Mouse (Mus musculus) thymus, postnatal 10 days (tissue): Measurements from ENCODE around the gene Lpp.

ENCODE experiments used
- DNase-seq, 2 experiments: peaks; one replicate each; pipeline ENCODE4 v3.0.0; 2021; ENCODE audit warnings: low spot score in 2 of 2

The Lpp gene

DNA sequence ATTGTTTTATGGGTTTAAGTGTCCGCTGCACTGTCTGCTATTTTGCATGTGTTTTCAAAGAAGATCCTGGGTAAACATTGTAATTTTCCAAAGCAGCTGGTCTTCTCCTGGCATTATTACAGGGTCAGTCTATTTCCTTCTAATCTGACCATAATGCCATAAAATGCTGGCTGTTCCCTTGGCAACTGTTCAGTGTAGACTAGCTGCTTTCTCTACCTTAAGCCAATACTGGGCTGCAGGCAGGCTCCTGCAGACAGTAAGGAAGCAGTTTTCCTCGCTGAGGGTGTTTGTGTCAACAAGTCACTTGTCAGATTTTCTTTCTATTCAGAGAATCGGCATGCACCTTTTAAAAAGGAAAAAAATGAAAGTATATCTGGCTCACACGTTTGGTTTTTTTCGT lies 537.3 kb downstream of the Lpp start:
- no peak for DNase-seq

DNA sequence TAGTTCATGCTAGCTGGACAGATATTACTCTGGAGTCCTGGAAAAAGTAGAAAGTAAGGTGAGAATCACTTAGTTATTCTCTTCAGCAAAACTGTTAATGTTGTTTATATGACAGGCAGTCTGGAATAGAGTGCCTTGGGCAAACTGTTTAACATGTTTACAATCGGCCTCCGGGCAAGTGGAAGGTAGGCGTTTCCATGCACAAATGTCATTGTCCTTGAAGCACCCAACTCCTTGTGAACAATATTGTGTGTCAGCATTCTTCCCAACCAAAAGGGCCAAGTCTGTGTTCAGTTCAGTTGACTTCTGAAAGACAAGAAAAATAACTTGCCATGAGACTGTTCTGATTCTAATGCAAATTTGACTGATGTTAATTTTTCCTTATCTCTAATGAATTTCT lies 539.5 kb downstream of the Lpp start:
- DNase-seq = no peak

DNA sequence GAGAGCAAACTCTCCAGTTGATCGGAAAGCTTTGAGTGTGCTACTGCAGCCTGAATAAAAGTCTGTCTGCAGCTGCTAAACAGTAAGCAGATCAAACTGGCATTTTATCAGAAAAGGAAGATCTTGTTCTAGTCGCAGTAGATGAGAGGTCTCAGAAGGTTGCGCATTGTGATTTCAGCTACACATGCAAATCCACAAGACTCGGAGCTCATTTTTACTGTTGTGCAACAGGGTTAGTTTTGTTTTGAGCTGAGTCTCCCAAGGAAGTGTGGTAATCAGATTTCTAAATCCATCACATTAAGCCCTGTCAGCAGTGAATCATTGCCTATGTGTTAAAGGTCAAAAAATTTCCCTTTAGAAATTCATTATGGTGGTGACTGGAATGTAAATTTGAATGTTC lies 540.4 kb downstream of the Lpp start:
- no peak for DNase-seq

DNA sequence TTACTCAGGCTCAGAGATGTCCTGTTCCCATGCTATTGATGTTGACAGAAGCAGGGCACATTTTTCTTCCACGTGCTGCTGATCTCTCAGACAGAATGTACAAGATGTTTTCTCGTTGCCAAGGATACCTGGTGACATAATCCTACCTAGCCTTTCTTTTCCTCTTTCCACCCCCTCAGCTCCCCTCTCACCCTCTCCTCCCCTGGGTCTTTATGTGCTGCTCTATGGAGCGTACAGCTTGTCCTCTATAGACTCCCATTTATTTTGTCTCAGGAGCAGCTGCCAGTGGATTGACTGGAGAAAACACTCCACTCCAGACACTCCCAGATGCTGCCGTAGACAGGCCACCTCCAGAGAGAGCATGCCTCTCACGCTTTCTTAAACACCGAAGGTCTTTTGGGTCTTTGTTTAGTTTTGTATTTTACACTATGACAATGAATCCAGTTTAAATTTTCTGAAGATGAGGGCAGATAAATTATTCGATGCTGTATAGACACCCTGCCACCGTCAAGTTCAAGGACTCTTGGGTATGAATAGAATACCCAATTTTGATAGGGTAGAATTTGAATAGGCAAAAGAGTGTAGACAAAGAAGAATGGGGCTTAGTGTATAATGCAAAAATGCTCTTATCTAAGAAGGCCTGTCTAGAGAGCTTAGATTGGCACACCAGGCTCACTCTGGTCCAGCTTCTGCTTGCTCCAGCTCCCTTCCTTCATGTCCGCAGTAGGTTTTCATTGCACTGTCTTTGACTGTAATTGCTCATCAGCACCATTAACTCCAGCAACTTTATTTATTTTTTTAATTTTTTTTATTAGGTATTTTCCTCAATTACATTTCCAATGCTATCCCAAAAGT lies 548.2 kb downstream of the Lpp start:
- no peak for DNase-seq

- no peak for DNase-seq
Measured at GRCm38 (mm10) chr16:24943486-24944261, 550.4 kb downstream of the Lpp start.

GRCm38 (mm10) chr16:24946356-24946755 lies 553.0 kb downstream of the Lpp start:
- no peak for DNase-seq

- DNase-seq = no peak
Measured at GRCm38 (mm10) chr16:24947485-24947884, 554.2 kb downstream of the Lpp start.

- DNase-seq = no peak
Measured at GRCm38 (mm10) chr16:24948091-24948690, 554.9 kb downstream of the Lpp start.

GRCm38 (mm10) chr16:24949265-24949664 lies 556.0 kb downstream of the Lpp start:
- DNase-seq = no peak

DNA sequence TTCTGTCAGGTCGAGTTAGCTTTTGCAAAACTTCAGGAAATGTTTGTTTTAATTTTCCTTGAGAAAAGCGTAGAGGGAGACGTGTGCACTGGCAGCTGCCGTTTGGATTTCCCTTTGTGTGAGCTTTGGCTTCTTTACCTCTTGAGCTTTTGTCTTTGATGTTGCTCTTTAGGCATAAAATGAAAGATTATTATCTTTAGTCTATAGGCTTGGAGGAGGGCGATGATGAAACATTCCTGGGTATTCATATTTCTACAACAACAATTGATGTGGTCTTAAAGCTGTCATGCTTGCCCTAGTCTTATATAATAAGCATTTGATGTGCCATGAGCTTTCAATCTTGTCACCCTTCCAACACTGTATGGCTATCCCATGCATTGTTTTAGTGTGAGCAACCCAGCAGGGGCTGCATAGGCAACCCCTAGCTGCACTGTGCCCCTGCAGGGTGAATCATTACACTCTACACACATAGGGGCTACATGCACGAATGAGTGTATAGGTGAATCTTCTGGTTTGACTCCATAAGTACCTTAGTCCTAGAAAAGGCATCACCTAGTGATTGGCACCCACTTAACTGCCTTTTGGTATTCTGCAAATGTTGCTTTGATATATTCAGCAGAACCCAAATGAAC lies 556.9 kb downstream of the Lpp start:
- no peak for DNase-seq

GRCm38 (mm10) chr16:24951909-24952308 lies 558.6 kb downstream of the Lpp start:
- no peak for DNase-seq

GRCm38 (mm10) chr16:24955054-24955453 lies 561.7 kb downstream of the Lpp start:
- DNase-seq = no peak

GRCm38 (mm10) chr16:24958661-24959060 lies 565.4 kb downstream of the Lpp start:
- DNase-seq = no peak

DNA sequence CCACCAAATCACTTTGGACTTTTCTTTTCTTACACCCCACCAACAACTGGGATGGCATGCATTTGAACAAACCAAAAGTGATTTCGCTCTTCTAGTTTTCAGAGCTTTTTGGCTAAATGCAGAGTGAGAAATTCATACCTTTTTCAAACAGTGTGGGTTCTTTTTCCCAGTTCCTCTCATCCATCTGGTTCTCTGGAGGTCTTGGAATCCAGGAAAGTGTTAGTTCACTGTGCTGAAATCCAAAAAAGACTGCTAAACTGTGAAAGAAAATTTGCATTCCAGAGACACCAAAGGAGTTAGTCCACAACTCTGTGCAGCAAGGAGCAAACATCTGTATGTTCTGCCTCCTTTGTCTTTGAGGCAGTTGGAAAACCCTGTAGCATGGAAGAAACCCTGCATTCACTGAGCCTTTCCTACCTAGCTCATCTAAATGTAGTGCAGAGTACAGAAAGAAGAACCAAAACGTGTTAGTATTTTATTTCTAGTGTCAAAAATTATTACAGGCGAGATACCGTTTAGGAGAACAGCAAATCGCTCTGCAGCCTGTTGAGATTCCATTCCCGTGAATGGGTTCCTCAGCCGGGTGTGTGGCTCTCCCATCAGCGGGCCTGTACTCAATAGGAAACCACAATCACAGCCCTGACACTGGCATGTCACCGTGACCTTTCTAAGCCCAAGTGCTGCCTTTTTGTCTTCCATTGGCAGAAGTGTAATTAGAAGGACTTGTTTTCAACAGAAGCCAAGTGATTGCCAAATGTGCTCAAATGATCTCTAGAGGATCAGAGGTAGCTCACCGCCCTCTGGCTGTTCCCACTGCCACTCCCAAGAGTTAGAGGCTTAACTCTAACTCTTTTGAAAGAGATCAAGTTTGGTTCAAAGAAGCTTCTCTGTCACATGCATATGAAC lies 567.8 kb downstream of the Lpp start:
- no peak for DNase-seq

GRCm38 (mm10) chr16:24964311-24964710 lies 571.0 kb downstream of the Lpp start:
- no peak for DNase-seq

DNA sequence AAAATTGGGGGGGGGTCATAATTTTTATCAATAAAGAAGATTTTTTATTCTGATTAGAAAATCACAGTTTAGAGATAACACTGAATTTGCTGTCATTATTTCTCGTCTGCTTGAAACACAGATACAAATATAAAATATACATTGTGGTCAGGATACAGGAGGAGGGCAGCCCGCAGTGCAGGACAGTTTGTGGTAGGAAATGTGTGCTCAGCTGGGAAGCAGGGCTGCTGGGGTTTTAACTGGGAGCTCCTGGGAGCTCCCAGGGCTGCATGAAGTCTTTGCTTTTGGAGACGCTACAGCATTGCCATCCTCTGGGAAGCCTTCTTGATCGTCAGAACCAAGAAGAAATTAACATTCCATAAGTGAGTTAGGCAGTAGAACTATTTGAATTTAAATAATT lies 571.8 kb downstream of the Lpp start:
- no peak for DNase-seq

DNA sequence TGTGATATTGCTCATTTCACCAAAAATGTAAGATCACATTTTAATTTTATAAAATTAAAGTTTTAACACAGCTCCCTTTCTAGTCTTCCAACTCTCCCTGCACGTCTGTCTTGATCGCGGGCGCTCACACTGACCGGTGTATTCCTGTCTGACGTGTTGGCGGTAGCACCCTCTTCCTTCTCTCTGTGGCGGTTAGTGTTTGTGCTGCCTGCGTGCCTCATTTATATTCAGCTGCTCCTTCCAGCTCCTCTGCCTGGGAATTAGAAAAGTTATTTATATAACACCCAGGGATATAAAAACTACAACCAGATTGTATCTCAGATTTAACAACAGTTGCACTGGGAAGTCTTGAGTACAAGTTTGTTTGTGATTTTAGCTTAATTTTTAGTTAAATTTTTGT lies 573.2 kb downstream of the Lpp start:
- no peak for DNase-seq

DNA sequence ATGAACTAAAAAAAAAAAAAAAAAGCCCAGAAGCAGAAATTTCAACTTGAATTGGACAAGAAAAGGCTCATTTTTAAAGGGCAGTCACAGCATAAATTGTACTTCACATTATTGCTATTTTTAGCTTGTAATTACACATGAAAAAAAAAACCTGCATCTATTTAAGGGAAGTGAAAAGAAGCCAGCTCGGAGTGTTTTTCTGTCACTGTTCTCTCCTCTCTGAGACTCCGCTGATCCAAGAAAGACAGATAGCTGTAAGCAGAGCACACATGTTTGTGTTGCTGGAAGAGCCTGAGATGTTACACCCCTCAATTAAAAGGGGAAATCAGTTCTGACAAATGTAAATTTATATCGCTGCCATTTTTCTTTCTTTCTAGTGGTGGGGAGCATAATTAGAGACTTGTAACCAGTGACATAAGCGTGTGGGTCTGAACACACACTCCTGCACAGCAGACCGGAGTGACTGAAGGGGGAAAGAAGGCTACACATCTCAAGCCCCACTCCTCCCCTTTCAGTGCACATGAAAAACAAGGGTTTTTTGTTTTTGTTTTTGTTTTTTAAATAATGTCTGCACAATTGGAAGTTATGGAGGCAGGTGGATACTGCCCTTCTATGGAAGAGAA lies 579.8 kb downstream of the Lpp start:
- no peak for DNase-seq

GRCm38 (mm10) chr16:24977771-24978170 lies 584.5 kb downstream of the Lpp start:
- no peak for DNase-seq

GRCm38 (mm10) chr16:24978226-24978625 lies 584.9 kb downstream of the Lpp start:
- no peak for DNase-seq

DNA sequence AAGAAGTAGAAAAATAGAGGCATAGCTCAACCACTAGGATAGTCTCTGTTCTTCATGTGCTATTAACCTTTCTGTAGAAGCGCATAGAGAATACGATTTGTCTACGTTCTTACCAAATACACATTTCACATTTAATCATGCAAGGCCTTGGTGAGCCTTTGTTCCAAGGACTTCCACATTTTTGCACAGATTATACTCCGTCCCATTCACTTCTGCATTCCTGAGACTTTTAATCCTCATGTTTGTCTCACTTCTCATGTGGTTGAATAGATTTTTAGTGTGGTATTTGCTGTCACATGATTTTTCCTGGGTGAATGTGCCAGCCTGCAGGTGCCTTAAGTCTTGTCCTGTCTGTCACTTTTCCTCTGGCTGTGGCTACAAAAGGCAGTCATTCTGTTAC lies 586.1 kb downstream of the Lpp start:
- DNase-seq = no peak
